Mouse (Mus musculus) layer of hippocampus, adult 9-11 months (tissue): Measurements from ENCODE around the gene Naa11.

Experiments used
- DNase-seq: peaks from one replicate; pipeline ENCODE4 v3.0.0; 2022

The Naa11 gene

DNA sequence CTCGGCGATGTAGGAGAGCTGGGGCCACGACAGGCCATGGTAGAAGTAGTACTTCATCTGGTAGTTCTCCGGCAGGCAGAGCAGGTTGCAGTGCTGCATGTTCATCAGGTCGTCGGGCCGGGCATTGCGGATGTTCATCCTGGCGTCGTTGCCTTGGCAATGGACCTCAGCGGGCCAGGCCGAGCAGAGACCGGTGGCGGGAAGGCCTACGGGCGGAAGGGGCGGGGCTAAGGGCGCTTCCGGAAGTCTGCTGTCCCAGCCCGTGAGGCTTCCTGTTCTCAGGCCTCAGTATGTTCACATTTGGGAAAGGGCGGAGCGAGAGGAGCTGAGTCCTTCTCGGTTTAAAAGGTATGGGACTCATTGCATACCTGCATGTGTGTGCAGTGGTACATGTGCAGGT is at the start of gene Naa11:
Naa11 (minus strand) TSS at position 220 of the 400 bp plus-strand sequence.
- no peak for DNase-seq

DNA sequence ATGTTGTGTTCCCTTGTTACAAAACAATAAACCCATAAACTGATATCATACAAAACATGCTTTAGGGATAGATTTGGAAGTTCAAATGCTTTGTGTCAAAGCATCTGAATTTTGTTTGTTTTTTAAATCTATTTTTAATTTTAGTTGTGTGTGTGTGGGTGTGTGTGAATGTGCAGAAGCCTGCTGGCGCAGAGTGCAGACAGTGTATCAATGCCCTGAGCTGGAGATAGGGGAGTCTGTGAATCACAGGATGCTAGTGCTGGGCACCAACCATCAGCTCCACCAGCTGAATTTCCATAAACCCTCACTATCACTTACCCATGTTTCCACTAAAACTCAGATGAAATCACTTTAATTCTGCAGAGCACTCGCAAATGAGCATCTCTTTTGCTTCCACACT is 40.3 kb upstream of the Naa11 start:
- peak; percentile 60 for DNase-seq

DNA sequence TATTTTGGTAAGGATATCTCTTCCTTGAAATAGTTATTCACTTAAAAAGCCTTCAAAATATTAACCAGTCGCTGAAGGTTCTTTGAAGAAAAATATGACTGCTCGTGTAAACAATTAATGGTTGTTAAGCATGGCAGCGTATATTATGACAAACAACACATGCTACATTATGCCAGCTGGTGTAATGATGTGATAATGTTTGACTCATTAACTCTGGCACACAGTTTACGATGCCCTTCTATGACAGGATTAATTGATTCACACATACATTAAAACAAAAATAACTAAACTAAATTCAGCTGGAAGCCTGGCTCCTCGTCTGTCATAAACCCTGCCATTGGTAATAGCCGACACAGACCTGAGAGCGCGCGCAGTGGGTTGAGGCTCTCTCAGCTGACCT is 37.8 kb upstream of the Naa11 start:
- no peak for DNase-seq

DNA sequence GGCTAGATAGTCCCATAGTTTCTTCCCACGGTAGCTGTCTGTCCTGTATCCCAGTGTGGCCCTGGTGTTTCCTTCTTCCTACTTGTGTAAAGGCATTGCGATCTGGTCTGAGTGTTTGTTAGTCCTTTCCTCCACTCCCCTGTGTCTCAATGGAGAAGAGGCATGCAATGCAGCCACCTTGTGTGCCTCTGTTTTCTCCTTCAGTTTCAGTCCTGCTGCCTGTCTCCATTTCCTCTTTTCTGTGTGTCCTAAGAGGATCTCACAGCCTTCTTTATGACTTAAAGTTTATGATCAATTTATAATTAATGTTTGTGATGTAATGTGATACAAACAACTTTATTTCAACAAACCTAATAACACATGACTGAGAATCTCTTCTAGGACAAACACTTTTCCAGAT is 29.5 kb upstream of the Naa11 start:
- no peak for DNase-seq

DNA sequence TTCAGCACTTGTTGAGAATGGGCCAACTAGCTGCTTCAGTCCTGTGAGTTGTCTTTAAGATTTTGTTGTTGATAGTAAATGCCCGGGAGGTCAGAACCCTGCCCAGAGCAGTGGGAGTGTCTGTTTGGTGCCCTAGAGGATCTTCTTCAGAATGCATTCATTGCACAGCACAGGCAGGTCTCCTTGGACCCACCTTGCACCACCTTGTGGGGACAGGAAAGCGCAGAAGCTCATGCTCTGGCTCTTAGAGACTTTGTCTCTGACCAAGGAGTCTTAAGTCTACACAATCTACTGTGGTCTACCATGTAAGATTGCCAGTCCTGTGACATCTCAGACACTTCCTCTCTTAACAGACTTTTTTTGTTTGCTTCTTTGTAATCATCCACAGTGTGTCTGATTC is 25.0 kb upstream of the Naa11 start:
- no peak for DNase-seq

DNA sequence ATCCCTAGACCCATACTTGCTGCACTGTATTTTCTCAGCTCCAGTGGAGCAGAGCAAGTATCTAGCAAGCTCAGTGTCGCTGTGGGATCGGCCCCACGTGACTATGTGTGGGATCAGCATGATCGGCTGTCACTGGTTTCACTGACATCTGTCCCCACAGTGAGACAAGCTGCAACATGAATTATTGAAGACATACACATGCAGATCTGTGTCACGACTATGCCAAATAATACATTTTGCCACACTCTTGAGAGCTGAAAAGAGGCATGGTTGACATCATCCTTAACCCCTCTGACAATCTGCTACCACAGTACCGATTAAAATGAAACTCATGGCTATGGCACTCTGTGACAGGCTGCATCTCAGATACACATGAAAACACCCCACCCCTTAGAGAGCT is 23.7 kb upstream of the Naa11 start:
- DNase-seq: peak; percentile 75

DNA sequence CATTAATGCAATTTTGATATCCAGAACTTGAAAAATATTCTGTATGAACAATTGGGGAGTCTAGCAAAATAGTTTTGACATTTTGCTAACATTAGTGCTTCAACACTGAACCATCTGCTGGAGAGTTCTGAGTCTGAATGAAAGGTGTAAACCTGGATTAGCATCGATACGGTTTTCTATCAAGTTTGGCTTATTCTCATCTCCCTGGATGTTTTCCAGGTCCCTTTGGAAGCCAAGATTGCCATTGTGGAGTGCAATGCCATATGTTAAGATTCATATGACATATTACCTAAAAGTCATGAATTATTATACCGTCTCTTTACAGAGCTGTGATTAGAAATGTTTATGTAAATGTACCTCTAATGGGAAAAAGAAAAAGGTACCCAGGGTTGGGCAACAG is 21.5 kb upstream of the Naa11 start:
- peak; percentile 7 for DNase-seq

DNA sequence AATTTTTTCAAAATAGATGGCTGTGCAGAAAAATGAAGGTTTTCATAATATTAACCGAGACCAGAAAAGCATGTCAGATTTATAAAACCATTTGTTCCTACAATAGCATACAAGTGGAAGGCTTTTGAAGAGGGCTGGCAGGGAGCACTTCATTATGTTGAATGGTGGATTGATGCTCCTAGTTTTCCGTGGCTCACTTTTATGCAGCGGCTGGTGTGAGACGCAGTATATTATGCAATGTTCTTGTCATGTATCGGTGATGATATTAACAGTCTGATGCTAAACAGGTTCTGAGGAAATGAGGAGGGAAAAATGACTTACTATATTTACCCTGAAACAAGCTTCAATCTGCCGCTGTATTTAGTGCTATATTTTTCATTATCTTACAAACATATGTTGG is 18.0 kb upstream of the Naa11 start:
- DNase-seq: no peak

DNA sequence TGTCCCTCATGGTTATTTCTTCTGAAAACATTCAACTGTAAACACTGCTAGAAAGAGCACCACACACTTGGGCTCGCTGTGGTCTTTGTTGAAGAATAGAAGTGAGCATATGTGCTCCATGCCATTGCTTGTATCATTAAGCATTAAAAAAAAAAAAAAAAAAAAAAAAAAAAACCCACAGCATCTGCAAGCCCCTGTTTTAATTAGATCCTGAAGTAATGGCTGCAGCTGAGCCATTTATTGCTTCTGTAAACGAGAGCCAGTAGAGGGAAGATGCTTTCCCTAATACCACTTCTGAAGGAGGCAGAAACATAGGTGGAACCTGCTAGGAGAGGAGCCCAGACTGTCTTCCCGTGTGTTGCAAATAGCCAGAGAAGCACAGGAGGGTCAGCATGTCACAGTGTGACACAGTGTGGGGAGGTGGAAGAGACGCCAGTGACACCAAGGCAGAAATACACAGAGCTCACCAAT is 17.1 kb upstream of the Naa11 start:
- no peak for DNase-seq

DNA sequence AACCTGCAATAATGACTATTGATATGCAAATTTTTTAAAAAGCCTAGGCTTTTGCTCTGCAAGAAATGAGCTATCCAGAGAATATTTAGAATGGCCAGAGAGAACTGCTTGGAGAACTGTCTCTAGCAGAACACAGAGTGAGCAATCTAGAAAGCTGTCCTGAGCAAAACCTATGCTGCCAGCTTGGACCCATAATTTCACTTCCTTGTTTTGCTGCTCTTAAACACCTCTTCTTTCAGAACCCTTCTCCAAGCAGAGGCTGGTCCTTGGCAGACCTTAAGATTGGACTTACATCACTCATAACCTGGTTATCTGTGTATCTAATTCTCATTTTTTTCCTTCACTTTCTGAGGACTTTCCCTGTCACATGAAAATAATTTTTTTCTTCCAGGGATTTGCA is 8.9 kb upstream of the Naa11 start:
- DNase-seq: no peak

DNA sequence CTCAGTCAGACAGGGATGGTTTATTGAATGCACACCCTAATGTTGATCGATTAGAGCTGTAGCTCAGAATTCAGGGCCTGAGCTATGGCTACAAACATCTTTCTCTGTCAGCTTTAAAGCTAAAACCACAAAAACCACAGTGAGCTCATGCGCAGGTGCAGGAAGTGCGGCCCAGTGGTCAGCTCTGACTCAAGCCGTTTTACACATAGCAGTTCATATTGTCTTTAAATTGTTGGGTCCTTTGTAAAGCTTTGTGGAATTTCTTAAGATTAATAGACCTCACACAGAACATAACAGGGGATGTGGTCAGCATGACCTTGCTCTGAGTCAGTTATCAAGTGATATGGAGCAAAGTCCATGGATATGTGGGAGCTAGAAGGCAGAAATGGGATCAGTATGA is 5.4 kb upstream of the Naa11 start:
- DNase-seq: no peak

DNA sequence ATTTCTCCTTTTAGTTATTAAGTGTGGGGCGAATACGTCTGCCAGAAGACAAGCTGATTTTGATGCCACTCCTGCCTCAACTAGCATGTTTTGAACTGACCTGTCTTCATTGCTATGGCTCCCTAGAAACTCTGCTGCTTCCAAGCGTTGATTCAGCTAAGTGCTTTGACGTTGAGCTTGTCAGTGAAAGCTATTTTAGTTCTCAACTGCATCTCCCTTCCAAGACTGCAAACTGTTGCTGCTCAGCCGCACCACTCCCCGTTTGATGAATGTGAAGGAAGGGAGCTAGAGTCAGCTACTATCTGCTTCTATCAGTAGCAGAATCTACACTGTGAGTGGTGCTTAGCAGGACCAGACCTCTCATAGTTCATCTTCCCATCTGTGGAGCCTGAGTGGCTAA is 4.6 kb downstream of the Naa11 start:
- no peak for DNase-seq

DNA sequence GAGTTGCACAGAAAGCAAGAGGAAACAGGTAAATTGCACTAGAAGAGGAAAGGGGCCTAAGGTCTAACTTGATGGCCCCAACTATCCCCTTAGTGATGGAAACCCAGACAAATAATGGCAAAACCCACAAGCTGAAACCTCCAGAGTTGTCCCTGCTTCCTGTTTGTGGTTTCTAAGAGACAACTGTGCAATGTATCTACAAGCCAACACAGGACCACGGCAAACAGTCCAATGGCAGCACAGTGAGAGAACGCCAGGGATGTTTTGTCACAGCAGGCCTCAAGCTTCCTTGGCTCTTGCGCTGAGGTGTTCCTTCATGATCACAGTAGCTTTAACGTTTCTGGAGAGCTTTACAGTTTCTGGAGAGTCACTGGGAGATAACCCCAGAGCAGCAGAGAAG is 7.8 kb downstream of the Naa11 start:
- no peak for DNase-seq

DNA sequence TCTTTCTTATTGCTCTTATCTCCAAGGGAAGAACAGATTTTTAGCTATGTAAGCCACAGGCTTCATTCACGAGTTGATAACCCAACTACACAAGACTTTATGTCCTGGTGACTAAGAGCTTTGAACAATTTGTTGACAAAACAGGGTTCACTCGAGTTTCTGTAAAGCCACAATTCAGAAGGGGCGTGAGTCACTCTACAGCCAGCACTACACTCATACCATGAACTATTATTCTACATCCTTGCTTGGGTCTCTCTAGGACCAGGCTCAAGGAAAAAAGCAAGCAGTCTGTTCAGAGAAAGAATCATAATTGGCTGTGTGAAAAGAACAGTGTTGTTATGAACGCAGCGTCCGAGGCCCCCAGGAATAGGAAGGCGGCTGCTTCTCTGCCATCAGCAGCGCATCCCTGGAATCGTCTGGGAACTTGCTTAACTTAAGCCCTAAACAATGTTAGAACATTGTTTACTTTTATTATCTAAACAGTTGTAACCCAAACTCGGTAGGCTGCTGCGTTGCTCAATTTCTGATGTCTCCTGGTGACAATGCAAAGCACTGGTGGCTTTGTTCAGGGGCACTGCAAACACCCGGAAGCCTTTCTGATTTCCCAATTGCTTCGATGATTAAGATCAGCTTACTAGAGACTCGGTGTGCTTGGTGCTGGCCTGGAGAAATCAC is 9.5 kb downstream of the Naa11 start:
- no peak for DNase-seq

DNA sequence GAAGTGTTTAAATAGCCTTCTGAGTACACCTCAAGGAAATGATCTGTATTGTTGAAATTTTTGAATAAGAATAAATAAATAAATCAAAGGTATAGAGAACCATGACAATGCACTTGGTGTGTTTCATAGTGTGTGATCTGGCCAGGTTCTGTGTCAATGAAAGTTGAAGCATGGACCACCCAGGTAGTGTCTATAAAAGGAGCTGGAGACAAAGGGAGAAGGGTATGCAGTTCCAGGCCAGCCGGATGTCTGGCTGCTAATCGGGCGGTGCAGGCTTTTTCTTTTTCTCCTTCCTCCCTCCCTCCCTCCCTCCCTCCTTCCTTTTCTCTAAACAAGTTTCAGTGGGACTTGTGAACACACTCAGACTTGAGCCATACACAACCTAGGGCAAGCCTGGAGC is 12.2 kb downstream of the Naa11 start:
- DNase-seq: no peak

DNA sequence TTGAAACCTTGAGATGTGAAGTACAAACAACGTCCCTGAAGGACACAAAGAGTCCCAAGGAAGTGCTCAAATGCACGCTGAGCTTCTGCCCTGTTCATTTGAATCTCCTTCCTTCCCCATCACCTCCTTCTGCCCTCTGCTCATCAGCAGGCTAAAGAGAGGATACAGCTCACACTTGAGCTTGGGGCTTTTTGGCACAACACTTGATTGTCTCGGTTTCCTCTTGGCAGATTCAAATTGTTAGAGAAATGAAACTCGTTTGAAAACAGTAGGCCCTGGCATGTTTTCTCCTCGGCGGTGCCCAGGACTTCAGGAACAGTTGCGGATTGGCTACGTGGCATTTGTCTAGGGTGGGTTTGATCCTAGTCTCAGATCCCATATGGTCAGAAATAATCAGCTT is 27.4 kb downstream of the Naa11 start:
- no peak for DNase-seq

DNA sequence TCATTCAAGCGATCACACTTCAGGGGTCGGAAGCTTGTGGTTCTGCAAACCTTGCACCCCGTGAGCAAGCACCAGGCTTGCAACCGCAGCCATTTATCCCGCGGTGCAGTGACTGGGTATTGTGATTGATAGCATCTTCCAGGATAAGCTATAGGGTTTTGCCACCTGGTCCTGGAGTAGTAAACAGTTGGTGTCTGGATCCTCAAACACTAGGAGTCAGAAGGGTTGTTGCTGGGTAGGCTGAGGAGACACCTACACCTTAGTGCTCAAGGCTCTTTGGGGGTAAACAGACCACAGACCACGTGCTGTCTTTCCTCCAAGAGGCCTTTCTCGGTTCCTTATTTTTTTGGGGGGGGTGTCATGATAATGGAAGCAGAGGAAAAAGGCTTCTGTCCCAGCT is 27.9 kb downstream of the Naa11 start:
- no peak for DNase-seq

DNA sequence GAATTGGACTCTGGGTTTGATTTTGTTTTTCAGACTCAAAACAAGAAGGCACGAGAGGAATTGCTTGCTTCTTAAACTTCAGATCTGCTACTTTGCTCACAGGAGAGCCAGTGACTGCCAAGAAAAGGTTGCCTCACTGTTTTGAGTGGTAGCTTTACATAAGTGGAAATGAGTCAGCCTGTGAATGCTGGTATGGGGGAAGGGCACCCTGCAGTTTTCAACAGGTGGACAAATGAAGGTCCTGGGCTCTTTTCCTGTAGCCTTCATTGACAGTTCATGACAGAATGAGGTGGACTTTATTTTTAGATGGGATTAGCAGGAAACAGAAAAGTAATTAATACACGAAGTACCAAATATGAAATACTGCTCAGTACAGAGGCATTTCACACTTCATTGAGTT is 29.6 kb downstream of the Naa11 start:
- no peak for DNase-seq

DNA sequence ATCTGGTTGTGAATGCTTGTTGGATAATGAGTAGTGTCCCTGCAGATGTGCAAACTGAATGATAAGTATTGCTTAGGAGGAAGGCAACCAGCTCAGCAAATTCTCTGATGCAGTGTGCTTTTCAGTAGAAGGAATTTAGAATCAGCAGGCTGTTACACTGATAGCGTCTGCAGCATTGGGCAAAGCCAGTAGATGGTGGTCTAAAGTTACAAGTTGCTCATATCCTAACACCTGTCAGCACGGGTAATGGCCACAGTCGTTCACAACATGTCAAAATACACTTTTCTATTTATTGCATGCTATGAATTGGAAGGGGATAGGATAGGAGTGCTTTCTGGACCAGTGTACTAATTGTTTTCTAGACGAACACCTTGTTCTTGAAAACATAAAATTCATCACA is 33.1 kb downstream of the Naa11 start:
- DNase-seq: no peak

DNA sequence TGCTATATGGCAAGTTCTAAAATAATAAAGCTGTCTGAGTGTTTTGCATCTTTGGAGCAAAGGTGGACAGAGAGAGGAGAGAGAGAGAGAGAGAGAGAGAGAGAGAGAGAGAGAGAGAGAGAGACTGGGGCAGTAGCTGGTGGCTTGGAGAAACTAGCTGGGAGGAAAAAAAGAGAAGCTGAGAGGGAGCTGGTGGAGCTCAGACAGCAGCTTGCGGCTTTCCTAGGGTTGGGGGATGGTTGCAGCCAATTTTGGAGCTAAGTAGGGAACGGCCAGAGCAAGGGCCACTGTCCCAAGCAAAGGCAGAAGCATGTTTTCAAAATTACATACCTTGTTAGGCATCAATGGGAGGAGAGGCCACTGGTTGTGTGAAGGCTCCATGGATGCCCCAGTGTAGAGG is 36.0 kb downstream of the Naa11 start:
- DNase-seq: no peak

DNA sequence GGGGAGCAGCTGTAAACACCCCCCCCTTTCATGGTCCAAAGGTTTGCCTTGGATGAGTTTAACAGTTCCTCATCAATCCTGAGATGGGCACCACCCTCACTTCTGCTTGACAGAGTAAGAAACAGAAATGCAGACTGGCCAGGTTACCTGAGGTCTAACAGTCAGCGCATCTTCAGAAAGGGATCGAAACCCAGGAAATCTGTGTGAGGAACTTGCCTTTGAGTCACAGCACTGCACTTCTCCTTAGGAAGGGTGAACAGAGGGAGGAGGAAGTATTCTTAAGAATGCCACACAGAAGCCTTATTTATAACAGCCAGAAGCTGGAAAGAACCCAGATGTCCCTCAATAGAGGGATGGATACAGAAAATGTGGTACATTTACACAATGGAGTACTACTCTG is 37.0 kb downstream of the Naa11 start:
- DNase-seq: no peak

DNA sequence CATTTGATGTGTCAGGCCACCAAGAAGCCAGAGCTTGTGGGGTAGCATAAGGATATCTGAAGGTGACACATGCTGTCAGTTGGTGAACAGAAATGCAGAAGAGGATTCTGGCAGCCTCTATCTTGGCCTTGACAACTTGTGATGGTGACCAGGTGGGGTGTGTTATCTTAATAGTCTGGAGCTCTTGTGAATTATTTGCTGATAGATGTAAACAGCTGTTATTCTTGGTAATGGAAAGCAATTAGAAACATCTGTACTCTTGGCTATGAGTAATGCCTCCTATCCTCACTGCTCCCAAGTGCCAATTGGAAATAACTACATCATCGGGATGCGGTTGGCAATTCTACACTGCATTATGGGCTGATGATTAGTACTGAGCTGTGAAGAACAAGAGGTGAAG is 43.4 kb downstream of the Naa11 start:
- no peak for DNase-seq

DNA sequence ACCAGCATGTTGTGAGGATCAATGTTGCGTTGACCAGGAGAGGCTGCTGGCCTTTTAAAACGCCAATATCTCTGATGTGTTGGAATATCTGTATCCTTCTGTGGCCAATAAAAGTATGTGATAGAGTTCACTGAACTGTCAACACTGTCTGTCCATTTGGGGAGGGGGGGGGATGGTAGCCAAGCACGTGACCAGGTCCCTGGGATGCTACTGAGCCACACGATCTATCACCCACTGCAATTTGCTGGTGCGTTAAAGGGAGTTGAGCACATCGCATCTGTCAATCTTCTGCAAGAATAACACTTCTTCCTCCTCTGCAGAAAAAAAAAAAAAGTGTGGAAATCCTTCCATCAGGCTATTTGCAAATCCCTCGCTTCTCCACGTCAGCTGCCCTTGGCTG is 43.9 kb downstream of the Naa11 start:
- DNase-seq: no peak

DNA sequence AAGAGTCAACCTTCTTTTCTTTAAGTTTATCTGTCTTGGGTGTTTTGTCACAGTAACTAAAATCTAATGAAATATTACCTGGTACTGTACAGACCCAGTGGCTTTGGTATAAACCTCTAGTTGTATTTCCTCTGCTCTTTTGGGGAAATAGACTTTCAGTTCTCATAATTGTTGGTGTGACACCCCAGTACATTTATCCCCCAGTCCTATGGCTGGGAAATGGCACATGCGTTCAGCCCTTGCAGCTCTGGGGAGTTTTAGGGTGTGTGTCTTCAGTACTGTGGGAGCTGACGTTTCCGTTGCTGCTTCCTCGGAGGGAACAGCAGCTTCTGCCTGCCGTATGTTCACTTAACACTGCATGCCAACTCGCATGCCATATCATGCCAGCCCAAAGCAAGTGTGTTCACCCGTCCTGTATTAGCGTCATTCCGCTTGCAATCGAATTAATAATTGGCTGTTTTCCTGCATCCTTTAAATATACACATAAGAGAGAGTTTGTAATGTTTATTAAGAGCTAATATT is 46.4 kb downstream of the Naa11 start:
- DNase-seq: peak; percentile 60

DNA sequence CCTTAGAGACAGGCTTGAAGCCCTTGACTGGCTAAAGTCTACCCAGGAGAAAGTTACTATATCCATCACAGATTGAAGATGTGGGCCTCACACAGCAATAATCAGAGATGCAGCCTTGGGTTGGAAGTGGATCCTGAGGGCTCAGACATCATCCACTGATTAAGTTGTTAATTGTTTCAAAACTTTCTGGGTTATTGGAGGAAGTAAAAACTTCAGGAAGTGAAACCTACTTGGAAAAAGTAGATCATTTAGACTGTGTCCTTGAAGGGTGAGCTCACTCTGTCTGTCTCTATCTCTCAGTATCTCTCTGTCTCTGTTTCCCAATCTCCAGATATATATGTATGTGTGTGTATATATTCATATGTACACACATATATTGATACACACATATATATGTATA is 47.0 kb downstream of the Naa11 start:
- no peak for DNase-seq
